Mouse (Mus musculus) limb, embryonic 10.5 days (tissue): ENCODE data around the gene Ptprc. TPM values are rescaled to one million over a fixed set of nuclear protein-coding genes. Genes with fewer than 3 reads are reported as not detected.

Experiments
- polyA plus RNA-seq: library from polyadenylated mRNA; unstranded; fragments of >200 nt; fragmentation: Nextera tagmentation; extraction: Ambion mirVana; gene quantifications from 2 replicates; pipeline ENCODE4 v1.2.1, GENCODE M21; 2016

The Ptprc gene
- polyA plus RNA-seq, 1 experiment from 2014 or later = 0.96 TPM

Other genes with a start within 250 kb of the Ptprc start
- gene Atp6v1g3, start 98.0 kb upstream of the Ptprc start, polyA plus RNA-seq = 0.20 and 2.2 TPM in 2 replicates